Mouse (Mus musculus) lung, adult 2 months (tissue): ENCODE data around the gene Cep89. TPM values are rescaled to one million over a fixed set of nuclear protein-coding genes. Genes with fewer than 3 reads are reported as not detected.

Source experiments
- DNase-seq: peaks from one replicate; pipeline ENCODE4 v3.0.0; 2022
- H3K4me1 ChIP-seq: fragments of 200-500 bp; 2 replicates; pipeline ENCODE4 v1.6.1; 2011; ENCODE audit warnings: low read length; ENCODE audit not compliant: control insufficient read depth, insufficient read depth
- H3K4me3 ChIP-seq: fragments of 200-500 bp; replicated peaks from 2 replicates; pipeline ENCODE3; 2011; ENCODE audit warnings: low read depth, mild to moderate bottlenecking, control low read depth, low read length; ENCODE audit errors: extremely low read depth
- CTCF ChIP-seq: fragments of 200-500 bp; IDR thresholded peaks from 2 replicates; pipeline ENCODE4 v1.5.1; 2011; ENCODE audit warnings: mild to moderate bottlenecking, low read length, control low read depth; ENCODE audit not compliant: insufficient read depth
- POLR2A ChIP-seq: fragments of 200-500 bp; IDR thresholded peaks from 2 replicates; pipeline ENCODE4 v1.6.1; 2011; ENCODE audit warnings: low read depth, mild to moderate bottlenecking, control low read depth, low read length, borderline replicate concordance; ENCODE audit errors: extremely low read depth
- WGBS: fragments of 180-500 bp; shearing (Covaris S2); methylation state at CpG from one replicate; pipeline ENCODE4 v1.1.7; 2018; 5-methylcytosine and 5-hydroxymethylcytosine counted together
- polyA plus RNA-seq: library from polyadenylated mRNA; depleted of rRNA; stranded (reverse); fragments of >200 nt; gene quantifications from 2 replicates; pipeline ENCODE4 v1.2.3, GENCODE M21; 2012; rRNA removed

The Cep89 gene
- polyA plus RNA-seq, 1 experiment: 15.6 TPM

- whole genome bisulfite sequencing: 79% methylated on average over 2 of the region's 2 CpGs
- no peak for DNase-seq
- no peak overlapping the region for H3K4me3 ChIP-seq
- no peak for TF ChIP-seq CTCF
- TF ChIP-seq POLR2A: no peak
- no peaks in the 10 kb centered on the region for H3K4me1 ChIP-seq
These were observed 71.0 kb downstream of the Cep89 start for GRCm38 (mm10) chr7:35467856-35468255.

- TF ChIP-seq CTCF (no peak), POLR2A (no peak)
- 42% methylated on average over 4 of the region's 4 CpGs for WGBS
These were observed 74.0 kb downstream of the Cep89 start for GRCm38 (mm10) chr7:35470794-35471193.

GRCm38 (mm10) chr7:35476457-35476856 lies 79.6 kb downstream of the Cep89 start:
- no peaks in the 10 kb centered on the region for H3K4me1 ChIP-seq
- no peak for TF ChIP-seq CTCF
- TF ChIP-seq POLR2A: no peak
- no peak for DNase-seq
- H3K4me3 ChIP-seq: no peak overlapping the region
- 59% methylated on average over 2 of the region's 2 CpGs for WGBS

More at GRCm38 (mm10) chr7:35470794-35471193, 74.0 kb downstream of the Cep89 start:
- H3K4me1 ChIP-seq: no peaks in the 10 kb centered on the region
- H3K4me3 ChIP-seq: no peak overlapping the region
- no peak for DNase-seq

- H3K4me1 ChIP-seq: no peaks in the 10 kb centered on the region
- WGBS: 64% methylated on average over 2 of the region's 2 CpGs
- DNase-seq: no peak
- no peak for TF ChIP-seq POLR2A
- H3K4me3 ChIP-seq: no peak overlapping the region
These were observed 88.3 kb downstream of the Cep89 start for GRCm38 (mm10) chr7:35485126-35485525.

GRCm38 (mm10) chr7:35486553-35486952 lies 89.7 kb downstream of the Cep89 start:
- WGBS: 81% methylated on average over 8 of the region's 8 CpGs
- TF ChIP-seq POLR2A: no peak
- TF ChIP-seq CTCF: no peak
- DNase-seq: no peak
- Histone ChIP-seq H3K4me3 (no peak overlapping the region), H3K4me1 (no peaks in the 10 kb centered on the region)

Other genes with a start within 250 kb of the Cep89 start
- gene Slc7a10, start 210.7 kb upstream of the Cep89 start, polyA plus RNA-seq: 81.4 and 82.4 TPM in 2 replicates
- 10.1 and 12.3 TPM in 2 replicates for gene Lrp3, start 181.5 kb upstream of the Cep89 start, polyA plus RNA-seq
- gene Gpatch1, start 78.6 kb upstream of the Cep89 start, polyA plus RNA-seq: 4.9 and 5.7 TPM in 2 replicates
- gene Rhpn2, start 62.9 kb upstream of the Cep89 start, polyA plus RNA-seq: 7.5 and 11.0 TPM in 2 replicates
- gene Faap24, start 199 bp upstream of the Cep89 start, polyA plus RNA-seq: 2.7 and 4.0 TPM in 2 replicates
- gene Slc7a9, start 51.8 kb downstream of the Cep89 start, polyA plus RNA-seq: 0.06 TPM in 1 of 2 replicates, not detected in the other
- 0.04 and 0.06 TPM in 2 replicates for gene Tdrd12, start 140.7 kb downstream of the Cep89 start, polyA plus RNA-seq
- gene Nudt19, start 159.3 kb downstream of the Cep89 start, polyA plus RNA-seq: 20.6 and 22.3 TPM in 2 replicates
- gene Rgs9bp, start 188.5 kb downstream of the Cep89 start, polyA plus RNA-seq: 0.06 and 0.11 TPM in 2 replicates
- 23.4 and 28.7 TPM in 2 replicates for gene Ankrd27, start 189.2 kb downstream of the Cep89 start, polyA plus RNA-seq